Mouse (Mus musculus): ENCODE results near the gene Bace2. TPM values are rescaled to one million over a fixed set of nuclear protein-coding genes. Genes with fewer than 3 reads are reported as not detected.
A peak's percentile ranks its signal among the peaks of the same experiment; 100 is the strongest.

Gene Bace2
- polyA plus RNA-seq, 1 experiment from 2014 or later, result 82.0 TPM

- Histone ChIP-seq H3K27me3 (ENCODE audit: control insufficient read depth, insufficient read depth, low read length) (no peaks in the 10 kb centered on the region), H3K4me1 (ENCODE audit: control insufficient read depth in 2 of 2, insufficient read depth in 2 of 2, low read length in 2 of 2) (peaks cover 0 to 7% of the 10 kb centered on the region in 2 experiments; a peak in 1 of 4 replicates), H3K27ac (replicated peaks in 1 of 2; ENCODE audit: control insufficient read depth in 1 of 2, insufficient read depth in 1 of 2, low read depth in 2 of 2, low read length in 2 of 2) (no peak overlapping the region), H3K36me3 (ENCODE audit: control insufficient read depth, insufficient read depth, low read length) (no peaks in the 10 kb centered on the region), H3K9me3 (ENCODE audit: control insufficient read depth, low read length) (no peaks in the 10 kb centered on the region), H3K4me3 (ENCODE audit: control insufficient read depth in 1 of 2, insufficient read depth in 1 of 2, low read depth in 1 of 2, low read length in 2 of 2) (no peak overlapping the region), H3K4me2 (ENCODE audit: low read length) (no peak overlapping the region), H3K9ac (ENCODE audit: low read length) (no peak overlapping the region)
- no peak for ATAC-seq (ENCODE audit: insufficient number of reproducible peaks, insufficient read depth, low FRiP score, low read depth)
Measured at GRCm38 (mm10) chr16:97401741-97402140, 45.2 kb downstream of the Bace2 start.

DNA sequence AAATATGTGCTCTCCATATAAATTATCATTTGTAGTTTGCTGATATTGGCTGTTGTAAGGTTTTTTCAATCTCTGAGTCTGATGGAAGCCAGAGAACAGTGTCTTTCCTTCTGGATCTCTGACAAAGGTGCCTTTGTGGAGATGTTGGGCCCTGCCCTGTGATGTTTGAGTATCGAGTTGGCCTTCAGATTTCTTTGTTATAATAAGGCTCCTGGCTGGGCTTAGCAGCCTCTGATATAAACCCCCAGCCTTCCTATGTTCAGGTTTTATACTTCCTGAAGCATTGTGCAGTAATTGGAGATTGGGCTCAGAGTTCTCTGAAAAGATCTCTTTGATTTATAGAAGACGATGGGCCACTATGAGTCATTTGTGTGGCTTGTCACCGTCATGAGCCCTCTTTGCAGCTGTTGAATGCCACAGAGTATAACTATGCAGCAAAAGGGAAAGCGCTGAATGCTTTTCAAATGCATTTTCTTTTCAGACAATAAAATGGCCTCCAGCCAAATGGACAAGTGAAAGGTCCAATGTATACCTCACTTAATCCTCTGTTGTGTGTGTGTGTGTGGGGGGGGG is 45.8 kb downstream of the Bace2 start:
- H3K4me1 ChIP-seq (ENCODE audit: control insufficient read depth in 2 of 2, insufficient read depth in 2 of 2, low read length in 2 of 2), result peaks cover 0 to 7% of the 10 kb centered on the region in 2 experiments; a peak in 1 of 4 replicates
- H3K4me2 ChIP-seq (ENCODE audit: low read length), result no peak overlapping the region
- no peak overlapping the region for H3K27ac ChIP-seq (replicated peaks in 1 of 2; ENCODE audit: control insufficient read depth in 1 of 2, insufficient read depth in 1 of 2, low read depth in 2 of 2, low read length in 2 of 2)
- no peak overlapping the region for H3K4me3 ChIP-seq (ENCODE audit: control insufficient read depth in 1 of 2, insufficient read depth in 1 of 2, low read depth in 1 of 2, low read length in 2 of 2)
- ATAC-seq (ENCODE audit: insufficient number of reproducible peaks, insufficient read depth, low FRiP score, low read depth), result no peak
- no peaks in the 10 kb centered on the region for H3K27me3 ChIP-seq (ENCODE audit: control insufficient read depth, insufficient read depth, low read length)
- H3K9ac ChIP-seq (ENCODE audit: low read length), result no peak overlapping the region
- no peaks in the 10 kb centered on the region for H3K9me3 ChIP-seq (ENCODE audit: control insufficient read depth, low read length)
- H3K36me3 ChIP-seq (ENCODE audit: control insufficient read depth, insufficient read depth, low read length), result no peaks in the 10 kb centered on the region
- 65% methylated on average over 4 of the region's 4 CpGs for WGBS

GRCm38 (mm10) chr16:97405476-97406012 is 49.0 kb downstream of the Bace2 start:
- 89% methylated on average over 5 of the region's 5 CpGs for WGBS
- Histone ChIP-seq H3K4me2 (ENCODE audit: low read length) (no peak overlapping the region), H3K9me3 (ENCODE audit: control insufficient read depth, low read length) (no peaks in the 10 kb centered on the region), H3K27me3 (ENCODE audit: control insufficient read depth, insufficient read depth, low read length) (no peaks in the 10 kb centered on the region), H3K9ac (ENCODE audit: low read length) (no peak overlapping the region), H3K4me1 (ENCODE audit: control insufficient read depth in 2 of 2, insufficient read depth in 2 of 2, low read length in 2 of 2) (no peaks in the 10 kb centered on the region), H3K4me3 (ENCODE audit: control insufficient read depth in 1 of 2, insufficient read depth in 1 of 2, low read depth in 1 of 2, low read length in 2 of 2) (no peak overlapping the region), H3K36me3 (ENCODE audit: control insufficient read depth, insufficient read depth, low read length) (0 out of 2 replicates have a peak, but pooled peaks cover 3% of the 10 kb centered on the region), H3K27ac (replicated peaks in 1 of 2; ENCODE audit: control insufficient read depth in 1 of 2, insufficient read depth in 1 of 2, low read depth in 2 of 2, low read length in 2 of 2) (no peak overlapping the region)
- ATAC-seq (ENCODE audit: insufficient number of reproducible peaks, insufficient read depth, low FRiP score, low read depth), result no peak

GRCm38 (mm10) chr16:97417896-97418542 is 61.5 kb downstream of the Bace2 start:
- H3K9ac ChIP-seq (ENCODE audit: low read length), result no peak overlapping the region
- H3K9me3 ChIP-seq (ENCODE audit: control insufficient read depth, low read length), result no peaks in the 10 kb centered on the region
- H3K36me3 ChIP-seq (ENCODE audit: control insufficient read depth, insufficient read depth, low read length), result no peaks in the 10 kb centered on the region
- H3K4me1 ChIP-seq (ENCODE audit: control insufficient read depth in 2 of 2, insufficient read depth in 2 of 2, low read length in 2 of 2), result peaks cover 0 to 7% of the 10 kb centered on the region in 2 experiments; a peak in 1 of 4 replicates
- H3K4me3 ChIP-seq (ENCODE audit: control insufficient read depth in 1 of 2, insufficient read depth in 1 of 2, low read depth in 1 of 2, low read length in 2 of 2), result no peak overlapping the region
- no peak overlapping the region for H3K4me2 ChIP-seq (ENCODE audit: low read length)
- peak; percentile 47 for ATAC-seq (ENCODE audit: insufficient number of reproducible peaks, insufficient read depth, low FRiP score, low read depth)
- WGBS, result 8% methylated on average over 4 of the region's 4 CpGs
- no peak overlapping the region for H3K27ac ChIP-seq (replicated peaks in 1 of 2; ENCODE audit: control insufficient read depth in 1 of 2, insufficient read depth in 1 of 2, low read depth in 2 of 2, low read length in 2 of 2)
- no peaks in the 10 kb centered on the region for H3K27me3 ChIP-seq (ENCODE audit: control insufficient read depth, insufficient read depth, low read length)

DNA sequence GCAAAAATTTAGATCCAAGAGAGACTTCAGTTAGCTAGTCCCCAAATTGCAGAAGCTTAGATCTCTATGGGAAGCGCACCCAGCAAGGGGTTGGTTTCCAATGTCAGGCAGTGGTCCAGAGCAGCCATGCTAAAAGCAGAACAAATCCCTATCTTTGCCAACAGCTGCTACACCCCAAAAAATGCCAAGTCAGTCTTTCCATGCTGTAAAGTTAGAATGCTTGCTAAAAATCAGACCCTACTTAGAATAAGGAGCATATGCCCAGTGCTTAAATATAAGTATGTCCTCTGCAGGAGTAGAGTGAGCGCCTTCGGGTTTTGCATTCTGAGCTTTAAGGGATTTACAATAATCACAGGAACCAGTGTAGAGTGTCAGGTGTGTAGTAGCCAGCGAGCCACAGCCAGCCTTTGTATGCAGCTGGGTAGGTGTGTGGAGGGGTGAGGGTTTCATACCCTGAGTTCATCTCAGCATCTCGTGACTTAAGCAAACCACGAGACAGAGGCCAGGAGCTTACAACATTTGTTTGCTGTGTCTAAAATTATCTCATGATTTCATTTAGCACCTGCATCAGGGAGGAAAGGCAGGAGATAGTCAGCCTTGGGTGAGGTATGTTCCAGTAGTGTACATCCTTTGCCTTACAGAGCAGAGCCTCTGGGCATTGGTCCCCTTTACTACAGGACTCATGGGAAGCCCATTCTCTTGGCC is 62.4 kb downstream of the Bace2 start:
- H3K4me2 ChIP-seq (ENCODE audit: low read length), result no peak overlapping the region
- H3K9ac ChIP-seq (ENCODE audit: low read length), result no peak overlapping the region
- peaks cover 0 to 7% of the 10 kb centered on the region in 2 experiments; a peak in 1 of 4 replicates for H3K4me1 ChIP-seq (ENCODE audit: control insufficient read depth in 2 of 2, insufficient read depth in 2 of 2, low read length in 2 of 2)
- H3K9me3 ChIP-seq (ENCODE audit: control insufficient read depth, low read length), result no peaks in the 10 kb centered on the region
- no peak overlapping the region for H3K27ac ChIP-seq (replicated peaks in 1 of 2; ENCODE audit: control insufficient read depth in 1 of 2, insufficient read depth in 1 of 2, low read depth in 2 of 2, low read length in 2 of 2)
- H3K36me3 ChIP-seq (ENCODE audit: control insufficient read depth, insufficient read depth, low read length), result no peaks in the 10 kb centered on the region
- no peak overlapping the region for H3K4me3 ChIP-seq (ENCODE audit: control insufficient read depth in 1 of 2, insufficient read depth in 1 of 2, low read depth in 1 of 2, low read length in 2 of 2)
- no peaks in the 10 kb centered on the region for H3K27me3 ChIP-seq (ENCODE audit: control insufficient read depth, insufficient read depth, low read length)
- 80% methylated on average over 6 of the region's 6 CpGs for WGBS
- ATAC-seq (ENCODE audit: insufficient number of reproducible peaks, insufficient read depth, low FRiP score, low read depth), result no peak

DNA sequence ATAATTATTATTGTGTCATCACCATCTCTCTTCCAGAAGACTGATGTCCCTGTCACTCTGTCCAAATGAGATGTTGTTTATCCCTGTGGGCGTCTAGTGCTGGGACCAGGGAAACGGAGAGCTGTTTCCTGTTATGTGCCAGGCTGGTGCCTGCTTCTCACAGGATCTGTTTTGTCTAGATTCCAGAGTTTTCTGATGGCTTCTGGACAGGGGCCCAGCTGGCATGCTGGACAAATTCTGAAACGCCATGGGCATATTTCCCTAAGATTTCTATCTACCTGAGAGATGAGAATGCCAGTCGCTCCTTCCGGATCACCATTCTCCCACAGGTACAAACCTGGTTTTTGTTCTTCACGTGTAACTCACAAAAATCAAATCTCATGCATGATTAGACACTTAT is 65.1 kb downstream of the Bace2 start:
- WGBS, result 73% methylated on average over 6 of the region's 6 CpGs
- Histone ChIP-seq H3K4me1 (ENCODE audit: control insufficient read depth in 2 of 2, insufficient read depth in 2 of 2, low read length in 2 of 2) (peaks cover 0 to 7% of the 10 kb centered on the region in 2 experiments; a peak in 1 of 4 replicates), H3K27ac (replicated peaks in 1 of 2; ENCODE audit: control insufficient read depth in 1 of 2, insufficient read depth in 1 of 2, low read depth in 2 of 2, low read length in 2 of 2) (no peak overlapping the region), H3K9ac (ENCODE audit: low read length) (no peak overlapping the region), H3K9me3 (ENCODE audit: control insufficient read depth, low read length) (no peaks in the 10 kb centered on the region), H3K36me3 (ENCODE audit: control insufficient read depth, insufficient read depth, low read length) (no peaks in the 10 kb centered on the region), H3K4me2 (ENCODE audit: low read length) (no peak overlapping the region), H3K27me3 (ENCODE audit: control insufficient read depth, insufficient read depth, low read length) (no peaks in the 10 kb centered on the region), H3K4me3 (ENCODE audit: control insufficient read depth in 1 of 2, insufficient read depth in 1 of 2, low read depth in 1 of 2, low read length in 2 of 2) (no peak overlapping the region)
- ATAC-seq (ENCODE audit: insufficient number of reproducible peaks, insufficient read depth, low FRiP score, low read depth), result no peak

DNA sequence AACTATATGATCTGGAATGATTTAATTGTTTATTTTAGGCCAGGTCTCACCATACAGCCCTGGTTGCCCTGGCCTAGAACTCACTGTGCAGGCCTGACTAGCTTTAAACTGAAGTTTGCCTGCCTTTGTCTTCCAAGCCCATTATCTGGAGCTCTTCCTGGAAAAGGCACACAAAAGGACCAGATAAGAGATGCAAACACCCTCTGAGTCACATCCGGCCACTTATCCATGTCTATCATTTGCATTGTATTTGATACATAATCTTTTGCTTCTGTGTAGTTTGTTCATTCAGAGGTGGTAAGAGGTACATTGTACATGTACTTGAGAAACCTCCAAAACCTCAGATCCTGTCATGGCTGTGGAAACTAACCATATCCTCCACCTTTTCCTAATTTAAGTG is 67.1 kb downstream of the Bace2 start:
- Histone ChIP-seq H3K4me3 (ENCODE audit: control insufficient read depth in 1 of 2, insufficient read depth in 1 of 2, low read depth in 1 of 2, low read length in 2 of 2) (no peak overlapping the region), H3K4me1 (ENCODE audit: control insufficient read depth in 2 of 2, insufficient read depth in 2 of 2, low read length in 2 of 2) (peaks cover 0 to 7% of the 10 kb centered on the region in 2 experiments; a peak in 1 of 4 replicates), H3K36me3 (ENCODE audit: control insufficient read depth, insufficient read depth, low read length) (no peaks in the 10 kb centered on the region), H3K27ac (replicated peaks in 1 of 2; ENCODE audit: control insufficient read depth in 1 of 2, insufficient read depth in 1 of 2, low read depth in 2 of 2, low read length in 2 of 2) (no peak overlapping the region), H3K4me2 (ENCODE audit: low read length) (no peak overlapping the region), H3K27me3 (ENCODE audit: control insufficient read depth, insufficient read depth, low read length) (no peaks in the 10 kb centered on the region), H3K9ac (ENCODE audit: low read length) (no peak overlapping the region), H3K9me3 (ENCODE audit: control insufficient read depth, low read length) (no peaks in the 10 kb centered on the region)
- no peak for ATAC-seq (ENCODE audit: insufficient number of reproducible peaks, insufficient read depth, low FRiP score, low read depth)
- 43% methylated on average over 1 of the region's 1 CpGs for WGBS
